Mouse (Mus musculus) hindbrain, embryonic 10.5 days (tissue): Measurements from ENCODE around the gene Gm7271. TPM values are rescaled to one million over a fixed set of nuclear protein-coding genes. Genes with fewer than 3 reads are reported as not detected.

ENCODE experiments used
- DNase-seq: peaks from one replicate; pipeline ENCODE4 v3.0.0-alpha.2; 2017; ENCODE audit warnings: low spot score
- H3K27ac ChIP-seq: fragments of 300-500 bp; sonication (generic); 2 replicates; pipeline ENCODE4 v1.5.1; 2016; ENCODE audit warnings: mild to moderate bottlenecking, moderate library complexity
- H3K27me3 ChIP-seq: fragments of 300-500 bp; sonication (generic); 2 replicates; pipeline ENCODE4 v1.6.1; 2016; ENCODE audit warnings: mild to moderate bottlenecking; ENCODE audit not compliant: poor library complexity, insufficient read depth, severe bottlenecking
- H3K36me3 ChIP-seq: fragments of 300-500 bp; sonication (generic); 2 replicates; pipeline ENCODE4 v1.6.1; 2016; ENCODE audit warnings: mild to moderate bottlenecking, moderate library complexity
- H3K4me1 ChIP-seq: fragments of 300-500 bp; sonication (generic); replicated peaks from 2 replicates; pipeline ENCODE4 v1.6.1; 2016; ENCODE audit warnings: mild to moderate bottlenecking
- H3K4me3 ChIP-seq: fragments of 300-500 bp; sonication (generic); 2 replicates; pipeline ENCODE4 v1.5.1; 2016; ENCODE audit warnings: mild to moderate bottlenecking, moderate library complexity
- H3K9me3 ChIP-seq: fragments of 300-500 bp; sonication (generic); 2 replicates; pipeline ENCODE4 v1.6.1; 2016; ENCODE audit warnings: mild to moderate bottlenecking, moderate library complexity
- WGBS: fragments of 180-500 bp; shearing (Covaris S2); methylation state at CpG from one replicate; pipeline ENCODE4 v1.1.7; 2016; 5-methylcytosine and 5-hydroxymethylcytosine counted together
- polyA plus RNA-seq: library from polyadenylated mRNA; unstranded; fragments of >200 nt; fragmentation: Nextera tagmentation; extraction: Ambion mirVana; gene quantifications from 2 replicates; pipeline ENCODE4 v1.2.1, GENCODE M21; 2016

Gene Gm7271
- polyA plus RNA-seq, 1 experiment from 2014 or later = 3.6 TPM

DNA sequence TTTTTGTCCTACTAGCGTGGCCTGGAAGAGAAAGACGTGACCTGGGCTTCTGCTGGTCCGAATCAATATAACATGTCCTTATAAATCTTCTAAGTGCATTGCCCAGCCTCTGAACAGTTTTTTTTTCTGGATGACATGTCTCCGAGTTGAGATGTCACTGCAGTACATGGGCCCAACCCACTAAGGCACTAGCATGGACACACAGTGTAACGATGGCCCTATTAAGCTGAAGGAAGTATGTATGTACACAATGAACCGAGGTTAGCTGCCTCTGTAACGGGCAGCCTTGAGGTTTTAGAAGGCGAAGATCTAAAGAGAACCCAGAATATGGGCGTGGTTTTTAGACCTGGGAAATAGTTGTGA is 45.8 kb downstream of the Gm7271 start:
- Histone ChIP-seq H3K4me3 (peak overlapping the region; percentile 93), H3K9me3 (no peaks in the 10 kb centered on the region), H3K4me1 (peaks cover 16% of the 10 kb centered on the region), H3K36me3 (peaks cover 14% of the 10 kb centered on the region), H3K27ac (peak overlapping the region; percentile 88), H3K27me3 (no peaks in the 10 kb centered on the region)
- DNase-seq = no peak
- WGBS = 13% methylated on average over 9 of the region's 9 CpGs

DNA sequence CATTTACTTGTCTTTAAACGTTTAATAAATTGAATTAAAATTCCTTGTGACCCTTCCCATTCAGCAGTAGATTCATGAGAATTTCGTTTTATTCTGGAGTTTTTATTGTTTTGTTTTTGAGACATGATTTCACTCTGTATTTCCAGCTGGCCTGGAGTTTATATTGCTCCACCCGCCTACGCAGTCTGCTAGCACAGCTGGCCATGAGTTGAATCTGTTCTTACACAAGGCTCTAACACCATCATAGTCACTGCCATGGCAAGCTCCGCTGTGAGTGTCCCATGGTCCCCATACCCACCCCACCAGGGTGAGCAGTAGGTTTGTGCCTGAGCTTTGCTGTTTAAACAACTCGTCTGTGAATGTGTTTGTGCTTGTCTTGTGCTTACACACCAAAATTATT is 49.3 kb downstream of the Gm7271 start:
- DNase-seq = no peak

DNA sequence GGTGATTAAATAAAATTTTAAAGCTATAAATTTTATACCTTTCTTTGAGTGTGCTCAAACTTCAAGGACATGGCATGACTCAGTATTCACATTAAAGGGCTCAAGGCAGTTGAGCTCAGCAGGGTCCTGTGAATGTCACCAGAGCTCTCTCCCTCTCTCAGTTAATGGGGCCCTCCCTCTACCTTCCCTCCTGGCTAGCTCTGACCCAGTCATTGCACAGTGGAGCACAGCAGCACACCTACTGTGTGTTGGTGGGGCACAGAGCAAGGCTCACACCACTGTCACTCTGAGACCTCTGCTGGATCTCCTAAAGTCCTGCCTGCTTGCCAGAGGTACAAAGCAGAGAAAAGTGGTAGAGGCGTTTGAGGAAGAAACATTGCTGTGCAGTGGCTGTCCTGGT is 52.4 kb downstream of the Gm7271 start:
- no peak overlapping the region for H3K27ac ChIP-seq
- peaks cover 65% of the 10 kb centered on the region for H3K36me3 ChIP-seq
- DNase-seq = no peak
- no peak overlapping the region for H3K4me3 ChIP-seq
- no peaks in the 10 kb centered on the region for H3K4me1 ChIP-seq
- H3K27me3 ChIP-seq = no peaks in the 10 kb centered on the region
- no peaks in the 10 kb centered on the region for H3K9me3 ChIP-seq
- 83% methylated on average over 1 of the region's 1 CpGs for WGBS

More for the DNA sequence above, 49.3 kb downstream of the Gm7271 start:
- no peaks in the 10 kb centered on the region for H3K9me3 ChIP-seq
- H3K4me1 ChIP-seq = peaks cover 16% of the 10 kb centered on the region
- WGBS = 90% methylated on average over 6 of the region's 6 CpGs
- peaks cover 48% of the 10 kb centered on the region for H3K36me3 ChIP-seq
- H3K27me3 ChIP-seq = no peaks in the 10 kb centered on the region
- no peak overlapping the region for H3K4me3 ChIP-seq
- H3K27ac ChIP-seq = no peak overlapping the region

- Histone ChIP-seq H3K4me1 (no peaks in the 10 kb centered on the region), H3K27ac (no peak overlapping the region), H3K36me3 (peaks cover 75% of the 10 kb centered on the region), H3K4me3 (no peak overlapping the region), H3K27me3 (no peaks in the 10 kb centered on the region), H3K9me3 (no peaks in the 10 kb centered on the region)
- no peak for DNase-seq
- WGBS = 97% methylated on average over 10 of the region's 10 CpGs
These were observed 53.7 kb downstream of the Gm7271 start for GRCm38 (mm10) chr5:76537578-76537977.

GRCm38 (mm10) chr5:76540181-76540580 is 56.3 kb downstream of the Gm7271 start:
- Histone ChIP-seq H3K4me3 (no peak overlapping the region), H3K27ac (no peak overlapping the region), H3K9me3 (no peaks in the 10 kb centered on the region), H3K27me3 (no peaks in the 10 kb centered on the region), H3K4me1 (no peaks in the 10 kb centered on the region), H3K36me3 (peaks cover 82% of the 10 kb centered on the region)
- WGBS = 89% methylated on average over 8 of the region's 8 CpGs
- no peak for DNase-seq

- no peak overlapping the region for H3K4me3 ChIP-seq
- no peak for DNase-seq
- no peaks in the 10 kb centered on the region for H3K4me1 ChIP-seq
- H3K36me3 ChIP-seq = peaks cover 82% of the 10 kb centered on the region
- no peaks in the 10 kb centered on the region for H3K9me3 ChIP-seq
- no peaks in the 10 kb centered on the region for H3K27me3 ChIP-seq
- no peak overlapping the region for H3K27ac ChIP-seq
These were observed 57.0 kb downstream of the Gm7271 start for GRCm38 (mm10) chr5:76540842-76541241.

GRCm38 (mm10) chr5:76543200-76543599 is 59.4 kb downstream of the Gm7271 start:
- DNase-seq = no peak
- H3K36me3 ChIP-seq = peaks cover 72% of the 10 kb centered on the region
- H3K4me1 ChIP-seq = no peaks in the 10 kb centered on the region
- no peaks in the 10 kb centered on the region for H3K27me3 ChIP-seq
- 93% methylated on average over 8 of the region's 8 CpGs for WGBS
- H3K4me3 ChIP-seq = no peak overlapping the region
- H3K9me3 ChIP-seq = no peaks in the 10 kb centered on the region
- no peak overlapping the region for H3K27ac ChIP-seq

GRCm38 (mm10) chr5:76550426-76550825 is 66.6 kb downstream of the Gm7271 start:
- Histone ChIP-seq H3K9me3 (no peaks in the 10 kb centered on the region), H3K27ac (no peak overlapping the region), H3K4me3 (no peak overlapping the region), H3K36me3 (peaks cover 64% of the 10 kb centered on the region), H3K27me3 (no peaks in the 10 kb centered on the region), H3K4me1 (no peaks in the 10 kb centered on the region)
- 91% methylated on average over 8 of the region's 8 CpGs for WGBS
- no peak for DNase-seq

DNA sequence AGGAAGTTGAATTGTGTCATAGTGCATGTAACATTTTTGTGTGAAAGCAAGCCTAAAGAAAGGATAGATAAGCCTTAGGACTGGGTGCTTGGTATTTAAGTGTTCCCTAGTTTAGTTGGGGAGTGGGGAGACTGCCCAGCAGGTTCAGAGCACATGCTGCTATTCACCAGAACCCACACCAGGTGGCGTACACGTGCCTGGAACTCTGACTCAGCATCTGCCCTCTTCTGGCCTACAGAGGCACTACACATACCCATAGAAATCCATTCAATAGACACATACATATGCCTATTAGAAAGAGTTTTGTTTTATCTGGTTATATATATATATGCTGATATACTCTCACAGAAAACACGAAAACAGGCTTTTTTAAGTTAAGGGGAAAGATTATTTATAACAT is 81.5 kb downstream of the Gm7271 start:
- no peak overlapping the region for H3K4me3 ChIP-seq
- DNase-seq = peak; percentile 30
- 32% methylated on average over 3 of the region's 3 CpGs for WGBS
- no peaks in the 10 kb centered on the region for H3K27me3 ChIP-seq
- peaks cover 98% of the 10 kb centered on the region for H3K36me3 ChIP-seq
- no peaks in the 10 kb centered on the region for H3K4me1 ChIP-seq
- no peaks in the 10 kb centered on the region for H3K9me3 ChIP-seq
- H3K27ac ChIP-seq = no peak overlapping the region

Other genes with a start within 250 kb of the Gm7271 start
- 10.4 and 11.4 TPM in 2 replicates for gene Clock, start 179.2 kb upstream of the Gm7271 start, polyA plus RNA-seq
- gene Pdcl2, start 152.9 kb upstream of the Gm7271 start, polyA plus RNA-seq = not detected in 2 replicates
- gene Nmu, start 120.3 kb upstream of the Gm7271 start, polyA plus RNA-seq = 0.76 and 1.0 TPM in 2 replicates
- 38.8 and 47.9 TPM in 2 replicates for gene Exoc1, start 45.3 kb downstream of the Gm7271 start, polyA plus RNA-seq
- gene Cep135, start 104.7 kb downstream of the Gm7271 start, polyA plus RNA-seq = 7.2 and 10.0 TPM in 2 replicates
- gene C530008M17Rik, start 172.5 kb downstream of the Gm7271 start, polyA plus RNA-seq = 43.8 and 55.9 TPM in 2 replicates